Mouse (Mus musculus) liver, embryonic 11.5 days (tissue): Measurements from ENCODE around the gene Flot2. TPM values are rescaled to one million over a fixed set of nuclear protein-coding genes. Genes with fewer than 3 reads are reported as not detected.
A peak's percentile ranks its signal among the peaks of the same experiment; 100 is the strongest.

ENCODE experiments used
- ATAC-seq: fragments of 200-750 bp; cut with Nextera tagmentation; replicated peaks from 2 replicates; pipeline ENCODE4 v1.8.0; 2017; ENCODE audit warnings: moderate number of reproducible peaks, mild to moderate bottlenecking, moderate TSS enrichment, moderate library complexity; ENCODE audit not compliant: low FRiP score
- DNase-seq: peaks from one replicate; pipeline ENCODE4 v3.0.0-alpha.2; 2017; ENCODE audit warnings: low spot score
- H3K27ac ChIP-seq: fragments of 300-500 bp; sonication (generic); 2 replicates; pipeline ENCODE4 v1.5.1; 2014; ENCODE audit warnings: mild to moderate bottlenecking, low read depth, low read length, control low read depth
- H3K27me3 ChIP-seq: fragments of 300-500 bp; sonication (generic); replicated peaks from 2 replicates; pipeline ENCODE4 v1.6.1; 2014; ENCODE audit warnings: low read length, mixed read lengths; ENCODE audit not compliant: control insufficient read depth, insufficient read depth
- H3K36me3 ChIP-seq: fragments of 300-500 bp; sonication (generic); 2 replicates; pipeline ENCODE4 v1.6.1; 2014; ENCODE audit warnings: mild to moderate bottlenecking, low read length, moderate library complexity, mixed read lengths; ENCODE audit not compliant: control insufficient read depth, insufficient read depth
- H3K4me1 ChIP-seq: fragments of 300-500 bp; sonication (generic); replicated peaks from 2 replicates; pipeline ENCODE4 v1.6.1; 2014; ENCODE audit warnings: low read length, mixed read lengths; ENCODE audit not compliant: control insufficient read depth, insufficient read depth
- H3K4me2 ChIP-seq: fragments of 300-500 bp; sonication (generic); 2 replicates; pipeline ENCODE4 v1.6.1; 2014; ENCODE audit warnings: mild to moderate bottlenecking, control low read depth, moderate library complexity
- H3K4me3 ChIP-seq: fragments of 300-500 bp; sonication (generic); 2 replicates; pipeline ENCODE4 v1.5.1; 2014; ENCODE audit warnings: low read depth, low read length, control low read depth
- H3K9ac ChIP-seq: fragments of 300-500 bp; sonication (generic); 2 replicates; pipeline ENCODE4 v1.6.1; 2014; ENCODE audit warnings: low read depth, low read length, control low read depth
- H3K9me3 ChIP-seq: fragments of 300-500 bp; sonication (generic); 2 replicates; pipeline ENCODE4 v1.6.1; 2016; ENCODE audit warnings: low read length, inconsistent platforms, mixed read lengths; ENCODE audit not compliant: control insufficient read depth
- WGBS: fragments of 180-500 bp; shearing (Covaris S2); extraction: QIAGEN DNeasy Blood & Tissue Kit; methylation state at CpG from one replicate; pipeline ENCODE4 v1.1.7; 2014; 5-methylcytosine and 5-hydroxymethylcytosine counted together
- microRNA counts: library from miRNA; unstranded; fragments of <30 nt; microRNA quantifications from one replicate; lab custom pipeline; 2015
- microRNA-seq: library from miRNA; unstranded; fragments of <30 nt; microRNA quantifications from one replicate; pipeline ENCODE4, GENCODE M21; 2017; ENCODE audit warnings: borderline number of aligned reads
- polyA plus RNA-seq: library from polyadenylated mRNA; unstranded; fragments of >200 nt; fragmentation: Nextera tagmentation; extraction: Ambion mirVana; gene quantifications from 2 replicates; pipeline ENCODE4 v1.2.1, GENCODE M21; 2014

Gene Flot2
- polyA plus RNA-seq, 1 experiment from 2014 or later, result 44.8 TPM

DNA sequence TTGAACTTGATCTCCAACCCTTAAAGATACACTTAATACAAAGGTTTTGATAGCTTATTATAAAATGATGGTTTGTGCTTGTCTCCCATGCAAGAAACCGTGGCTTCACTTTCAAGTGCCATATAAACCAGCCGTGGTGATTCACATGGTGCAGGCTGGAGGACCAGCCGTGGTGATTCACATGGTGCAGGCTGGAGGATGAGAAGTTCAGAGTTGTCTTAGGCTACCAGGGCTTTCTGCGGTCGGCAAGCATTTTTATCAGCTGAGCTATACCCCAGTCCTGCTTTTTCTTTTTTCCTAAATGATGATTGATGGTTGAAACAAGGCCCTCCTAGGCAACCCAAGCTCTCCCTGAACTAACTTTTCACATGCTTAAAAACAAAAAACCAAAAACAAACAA, 64.4 kb downstream of the Flot2 start:
- Histone ChIP-seq H3K4me3 (no peak overlapping the region), H3K27ac (no peak overlapping the region), H3K27me3 (no peaks in the 10 kb centered on the region), H3K4me1 (peaks cover 6% of the 10 kb centered on the region; the same call in 1 of the 2 replicates), H3K36me3 (no peaks in the 10 kb centered on the region), H3K9ac (no peak overlapping the region), H3K9me3 (no peaks in the 10 kb centered on the region), H3K4me2 (no peak overlapping the region)
- no peak for ATAC-seq
- DNase-seq, result no peak
- 65% methylated on average over 5 of the region's 5 CpGs for WGBS

GRCm38 (mm10) chr11:78102958-78103747, 65.4 kb downstream of the Flot2 start:
- peak; percentile 51; the same call in 1 of the 2 replicates for ATAC-seq
- Histone ChIP-seq H3K9me3 (no peaks in the 10 kb centered on the region), H3K27me3 (no peaks in the 10 kb centered on the region), H3K4me1 (peaks cover 4% of the 10 kb centered on the region; the same call in 1 of the 2 replicates), H3K27ac (no peak overlapping the region), H3K36me3 (no peaks in the 10 kb centered on the region), H3K4me2 (no peak overlapping the region), H3K4me3 (no peak overlapping the region), H3K9ac (no peak overlapping the region)
- WGBS, result 48% methylated on average over 5 of the region's 5 CpGs
- DNase-seq, result no peak

DNA sequence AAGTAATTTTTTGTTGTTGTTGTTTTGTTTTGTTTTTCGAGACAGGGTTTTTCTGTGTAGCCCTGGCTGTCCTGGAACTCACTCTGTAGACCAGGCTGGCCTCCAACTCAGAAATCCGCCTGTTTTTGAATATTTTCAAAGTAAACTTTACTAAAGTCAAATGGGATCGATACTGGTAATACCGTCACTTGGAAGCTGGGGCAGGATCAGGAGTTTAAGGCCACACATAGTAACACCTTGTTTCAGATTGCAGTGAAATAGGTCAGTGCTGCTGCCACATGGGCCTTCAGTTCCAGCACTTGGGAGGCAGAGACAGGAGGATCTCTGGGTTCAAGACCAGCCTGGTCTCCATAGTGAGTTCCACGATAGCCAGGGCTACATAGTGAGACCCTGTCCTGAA, 66.8 kb downstream of the Flot2 start:
- Histone ChIP-seq H3K4me3 (no peak overlapping the region), H3K4me2 (no peak overlapping the region), H3K4me1 (peaks cover 4% of the 10 kb centered on the region; the same call in 1 of the 2 replicates), H3K27ac (no peak overlapping the region), H3K36me3 (no peaks in the 10 kb centered on the region), H3K27me3 (no peaks in the 10 kb centered on the region), H3K9me3 (no peaks in the 10 kb centered on the region), H3K9ac (no peak overlapping the region)
- ATAC-seq (no peak), DNase-seq (no peak)
- 92% methylated on average over 5 of the region's 5 CpGs for WGBS

MicroRNAs within 50 kb of the gene (microRNA counts, 519-probe panel; counts per million panel counts)
- 7,830 counts per million, percentile 94 among the panel's probes with 10 or more counts for microRNA mmu-miR-144 (lab: Ali Mortazavi, UCI)
- 5,781 counts per million, percentile 61 among the panel's probes with 10 or more counts for microRNA mmu-miR-451 (lab: Ali Mortazavi, UCI)

Small RNA genes lying within 50 kb of the gene (microRNA-seq; reads per million reads assigned to microRNA genes)
- 541 reads per million, percentile 67 among the genes with 10 or more reads in this experiment for gene Mir144
- gene Mir451a, result not detected
- not detected for gene Mir451b

Other genes starting within 250 kb of the Flot2 start
- gene Pipox, start 143.8 kb upstream of the Flot2 start, polyA plus RNA-seq, result 6.9 and 7.2 TPM in 2 replicates
- 0.36 TPM in 1 of 2 replicates, not detected in the other for gene Sez6, start 107.1 kb upstream of the Flot2 start, polyA plus RNA-seq
- 17.0 and 18.6 TPM in 2 replicates for gene Phf12, start 55.2 kb upstream of the Flot2 start, polyA plus RNA-seq
- 23.8 and 24.9 TPM in 2 replicates for gene Dhrs13, start 5.7 kb upstream of the Flot2 start, polyA plus RNA-seq
- gene Eral1, start 42.5 kb downstream of the Flot2 start, polyA plus RNA-seq, result 39.0 and 40.8 TPM in 2 replicates
- gene Fam222b, start 56.7 kb downstream of the Flot2 start, polyA plus RNA-seq, result 13.9 and 17.3 TPM in 2 replicates
- 53.8 and 57.6 TPM in 2 replicates for gene Traf4, start 127.7 kb downstream of the Flot2 start, polyA plus RNA-seq
- gene Nek8, start 138.7 kb downstream of the Flot2 start, polyA plus RNA-seq, result 13.1 and 14.3 TPM in 2 replicates
- gene Tlcd1, start 138.8 kb downstream of the Flot2 start, polyA plus RNA-seq, result 52.5 and 57.5 TPM in 2 replicates
- 1,588 and 1,766 TPM in 2 replicates for gene Rpl23a, start 145.7 kb downstream of the Flot2 start, polyA plus RNA-seq
- gene Rab34, start 150.5 kb downstream of the Flot2 start, polyA plus RNA-seq, result 42.6 and 45.3 TPM in 2 replicates
- gene Proca1, start 155.5 kb downstream of the Flot2 start, polyA plus RNA-seq, result 1.6 and 2.5 TPM in 2 replicates
- 47.4 and 48.7 TPM in 2 replicates for gene Sdf2, start 207.8 kb downstream of the Flot2 start, polyA plus RNA-seq
- 30.9 and 32.9 TPM in 2 replicates for gene Supt6, start 208.1 kb downstream of the Flot2 start, polyA plus RNA-seq
- 59.5 and 62.2 TPM in 2 replicates for gene 2610507B11Rik, start 223.8 kb downstream of the Flot2 start, polyA plus RNA-seq